Mouse (Mus musculus) B cell, adult 2 months (primary cell): Measurements from ENCODE around the gene Ryk.

Experiments
- DNase-seq, 2 experiments: peaks; one replicate each; pipeline ENCODE4 v3.0.0; 2022

Gene Ryk

GRCm38 (mm10) chr9:102859963-102860362 is 25.2 kb downstream of the Ryk start:
- DNase-seq = peak; percentile 10 to 34

GRCm38 (mm10) chr9:102860802-102861469 is 26.2 kb downstream of the Ryk start:
- DNase-seq = no peak

GRCm38 (mm10) chr9:102861789-102862188 is 27.1 kb downstream of the Ryk start:
- no peak for DNase-seq

- DNase-seq = no peak
These were observed 27.5 kb downstream of the Ryk start for GRCm38 (mm10) chr9:102862260-102862659.

- DNase-seq = no peak
These were observed 29.3 kb downstream of the Ryk start for GRCm38 (mm10) chr9:102863876-102864545.

- no peak for DNase-seq
These were observed 30.2 kb downstream of the Ryk start for GRCm38 (mm10) chr9:102864931-102865330.

- no peak for DNase-seq
These were observed 31.4 kb downstream of the Ryk start for GRCm38 (mm10) chr9:102865946-102866737.

GRCm38 (mm10) chr9:102866893-102867292 is 32.2 kb downstream of the Ryk start:
- DNase-seq = peak; percentile 67 to 71

- no peak for DNase-seq
These were observed 32.8 kb downstream of the Ryk start for GRCm38 (mm10) chr9:102867516-102867915.

GRCm38 (mm10) chr9:102868451-102868850 is 33.7 kb downstream of the Ryk start:
- DNase-seq = no peak

- DNase-seq = no peak
These were observed 41.5 kb downstream of the Ryk start for GRCm38 (mm10) chr9:102876054-102876690.

- no peak for DNase-seq
These were observed 43.2 kb downstream of the Ryk start for GRCm38 (mm10) chr9:102877916-102878315.

- DNase-seq = peak; percentile 83 to 86
These were observed 44.8 kb downstream of the Ryk start for GRCm38 (mm10) chr9:102879545-102879944.

GRCm38 (mm10) chr9:102884703-102885102 is 50.0 kb downstream of the Ryk start:
- DNase-seq = peak; percentile 26 to 49

GRCm38 (mm10) chr9:102890166-102890565 is 55.4 kb downstream of the Ryk start:
- no peak for DNase-seq

- DNase-seq = no peak
These were observed 58.0 kb downstream of the Ryk start for GRCm38 (mm10) chr9:102892480-102893355.

GRCm38 (mm10) chr9:102893356-102893870 is 58.7 kb downstream of the Ryk start:
- DNase-seq = no peak

- no peak for DNase-seq
These were observed 65.2 kb downstream of the Ryk start for GRCm38 (mm10) chr9:102899916-102900315.

GRCm38 (mm10) chr9:102902308-102902707 is 67.6 kb downstream of the Ryk start:
- no peak for DNase-seq

GRCm38 (mm10) chr9:102904952-102905351 is 70.2 kb downstream of the Ryk start:
- DNase-seq = no peak

GRCm38 (mm10) chr9:102906781-102907180 is 72.1 kb downstream of the Ryk start:
- DNase-seq = no peak
